Mouse (Mus musculus): Measurements from ENCODE around the gene Gucd1.

- no peak for TF ChIP-seq EP300 (IDR thresholded peaks at IDR 0.05; ENCODE audit: low read depth)
- no peak for TF ChIP-seq CTCF (IDR thresholded peaks at IDR 0.05; ENCODE audit: low read depth)
Measured at GRCm38 (mm10) chr10:75510446-75510845, 7.3 kb downstream of the Gucd1 start.

Data from heart, postnatal 0 days (tissue).